Mouse (Mus musculus): ENCODE measurements at regions not wholly inside any gene's neighbourhood (a gene's known extent, or its start where the extent isn't known, plus 50 kb on each side); places are given as distances from the start of the nearest gene placed in this dataset.

DNA sequence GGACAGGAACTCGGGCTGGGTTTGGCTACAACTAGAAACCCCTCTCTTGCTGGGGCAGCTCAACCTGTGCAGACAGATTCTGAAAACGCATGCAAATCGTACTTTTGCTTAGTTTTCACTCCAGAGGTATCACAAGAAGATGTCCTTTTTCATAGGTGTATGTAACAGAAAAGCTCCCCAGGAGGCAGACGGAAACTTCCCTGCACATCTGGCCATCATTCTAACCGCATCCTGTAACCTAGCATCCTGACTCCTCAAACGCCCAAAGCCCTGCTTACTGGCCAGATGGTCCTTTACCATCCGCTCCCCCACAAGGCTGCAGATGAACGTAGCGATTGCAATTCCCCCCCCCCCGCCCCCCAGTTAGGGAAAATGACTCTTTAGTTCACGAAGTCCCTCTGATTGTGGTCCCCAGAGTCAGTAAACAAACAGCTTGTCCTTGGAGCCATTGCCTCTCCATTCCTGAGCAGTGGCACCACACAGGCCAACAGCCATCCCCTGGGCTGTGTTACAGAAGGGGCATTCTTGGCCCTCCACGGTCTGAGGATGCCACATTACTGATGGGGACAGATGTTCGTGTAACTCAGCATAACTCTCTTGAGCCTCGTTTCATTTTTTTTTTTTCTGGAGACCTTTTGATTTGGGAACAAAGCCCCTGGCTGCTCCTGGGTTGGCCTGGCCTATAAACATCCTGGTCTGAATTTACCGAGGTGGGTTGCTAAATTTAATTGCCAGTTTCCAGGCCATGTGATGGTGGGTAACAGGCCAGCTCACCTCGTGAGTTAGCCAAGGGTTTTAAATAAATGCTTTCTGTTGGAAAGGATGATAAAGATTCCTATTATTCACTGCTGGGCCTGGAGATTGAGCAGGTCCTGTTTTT, 149.6 kb upstream of the Rreb1 start:
- H3K36me3 ChIP-seq (ENCODE audit: control insufficient read depth, insufficient read depth, low read length): no peaks in the 10 kb centered on the region
- no peak for DNase-seq (ENCODE audit: low read depth in 1 of 2, low spot score in 2 of 2)
- WGBS: 40% methylated on average over 16 of the region's 16 CpGs
- TF ChIP-seq POLR2A (IDR thresholded peaks at IDR 0.05; ENCODE audit: low read depth, low read length): no peak
- no peak for TF ChIP-seq CTCF (IDR thresholded peaks at IDR 0.05; ENCODE audit: extremely low read depth, insufficient read depth, insufficient read length, insufficient replicate concordance)
- H3K4me3 ChIP-seq (ENCODE audit: extremely low read depth, insufficient read depth, insufficient read length): no peak overlapping the region
- no peaks in the 10 kb centered on the region for H3K4me1 ChIP-seq (ENCODE audit: control insufficient read depth, insufficient read depth, insufficient read length)
- no peaks in the 10 kb centered on the region for H3K27me3 ChIP-seq (ENCODE audit: control insufficient read depth, insufficient read depth, low read length)
- H3K27ac ChIP-seq (ENCODE audit: insufficient read depth, low read length): no peak overlapping the region

DNA sequence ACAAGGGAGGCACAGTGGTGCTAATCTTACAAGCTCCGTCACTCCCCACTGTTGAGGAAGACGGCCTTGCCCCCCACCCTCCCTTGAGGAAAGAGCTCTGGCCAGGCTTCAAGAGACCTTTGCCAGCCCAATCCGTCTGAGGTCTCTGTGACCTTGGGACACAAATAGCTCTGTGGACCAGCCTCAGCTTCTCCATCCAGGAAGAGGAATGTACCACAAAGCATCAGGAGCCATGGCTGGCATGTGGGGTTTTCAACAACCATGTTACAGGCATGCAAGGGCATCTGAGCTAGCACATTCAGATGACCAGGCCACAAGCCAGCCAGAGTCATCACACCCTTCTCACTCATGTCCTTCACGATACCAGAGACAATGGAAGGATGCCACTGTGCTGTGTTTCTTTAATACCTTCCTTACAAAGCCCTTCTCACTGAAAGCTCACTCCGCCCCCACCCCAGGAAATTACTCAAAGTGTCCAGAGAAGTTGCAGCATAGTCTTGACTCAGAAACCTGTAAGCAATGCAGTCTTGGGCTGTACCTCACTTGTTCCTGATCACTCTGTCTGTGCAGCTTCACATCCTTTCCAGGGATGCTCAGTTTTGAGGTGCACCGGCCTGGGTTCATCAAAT, 148.8 kb upstream of the Rreb1 start:
- TF ChIP-seq CTCF (IDR thresholded peaks at IDR 0.05; ENCODE audit: extremely low read depth, insufficient read depth, insufficient read length, insufficient replicate concordance): no peak
- no peak for TF ChIP-seq POLR2A (IDR thresholded peaks at IDR 0.05; ENCODE audit: low read depth, low read length)
- Histone ChIP-seq H3K27me3 (ENCODE audit: control insufficient read depth, insufficient read depth, low read length) (no peaks in the 10 kb centered on the region), H3K4me3 (ENCODE audit: extremely low read depth, insufficient read depth, insufficient read length) (no peak overlapping the region), H3K4me1 (ENCODE audit: control insufficient read depth, insufficient read depth, insufficient read length) (no peaks in the 10 kb centered on the region), H3K36me3 (ENCODE audit: control insufficient read depth, insufficient read depth, low read length) (no peaks in the 10 kb centered on the region), H3K27ac (ENCODE audit: insufficient read depth, low read length) (no peak overlapping the region)
- WGBS: 86% methylated on average over 6 of the region's 6 CpGs
- no peak for DNase-seq (ENCODE audit: low read depth in 1 of 2, low spot score in 2 of 2)

DNA sequence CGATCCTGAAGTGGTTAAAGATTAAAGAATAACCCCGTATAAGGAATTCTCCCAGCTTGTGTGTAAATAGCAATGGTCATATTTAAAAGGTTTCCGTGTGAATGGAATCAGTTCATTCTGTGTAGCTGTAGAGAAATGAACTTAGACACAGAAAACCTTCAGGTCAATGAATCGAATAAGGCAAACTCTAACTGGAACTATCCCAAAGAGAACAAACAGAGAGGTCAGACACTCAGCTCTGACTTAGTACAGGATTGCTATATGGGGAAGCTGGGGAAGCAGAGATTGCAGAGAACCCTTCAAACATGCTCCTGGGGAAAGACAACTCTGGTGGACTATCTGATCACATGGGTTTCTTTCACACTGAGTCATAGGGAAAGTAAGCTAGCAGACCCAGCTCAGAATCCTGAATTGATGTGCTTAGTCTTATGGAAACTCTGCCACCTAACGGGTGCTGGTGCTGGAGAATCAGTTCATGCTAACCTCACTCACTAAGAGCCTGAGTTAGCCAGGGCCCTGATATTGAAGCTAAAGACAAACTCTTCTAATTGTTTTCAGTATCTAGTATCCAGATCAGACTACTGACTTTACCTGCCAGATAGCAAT, 145.3 kb upstream of the Rreb1 start:
- WGBS: 90% methylated on average over 5 of the region's 5 CpGs
- TF ChIP-seq POLR2A (IDR thresholded peaks at IDR 0.05; ENCODE audit: low read depth, low read length) (no peak), CTCF (IDR thresholded peaks at IDR 0.05; ENCODE audit: extremely low read depth, insufficient read depth, insufficient read length, insufficient replicate concordance) (no peak)
- DNase-seq (ENCODE audit: low read depth in 1 of 2, low spot score in 2 of 2): no peak
- Histone ChIP-seq H3K27me3 (ENCODE audit: control insufficient read depth, insufficient read depth, low read length) (no peaks in the 10 kb centered on the region), H3K36me3 (ENCODE audit: control insufficient read depth, insufficient read depth, low read length) (no peaks in the 10 kb centered on the region), H3K4me3 (ENCODE audit: extremely low read depth, insufficient read depth, insufficient read length) (no peak overlapping the region), H3K4me1 (ENCODE audit: control insufficient read depth, insufficient read depth, insufficient read length) (no peaks in the 10 kb centered on the region), H3K27ac (ENCODE audit: insufficient read depth, low read length) (no peak overlapping the region)

DNA sequence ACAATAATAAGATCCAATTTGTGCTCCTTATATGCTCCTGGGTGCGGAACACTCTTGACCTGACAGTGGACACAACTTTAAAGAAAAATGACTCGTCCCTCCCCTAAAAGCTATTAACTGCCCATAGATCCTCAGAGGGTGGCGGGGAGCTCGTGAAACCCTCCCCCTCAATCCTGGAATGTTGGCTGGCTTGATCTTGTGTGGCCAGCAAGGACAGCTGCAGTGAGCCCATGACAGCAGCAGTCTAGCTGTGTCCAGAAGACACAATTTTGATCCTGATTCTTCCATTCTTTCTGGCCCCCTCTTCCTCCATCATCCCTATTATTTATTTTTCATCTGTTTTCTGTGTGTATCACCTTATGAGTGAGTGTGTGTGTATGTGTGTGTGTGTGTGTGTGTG, 141.8 kb upstream of the Rreb1 start:
- no peak for DNase-seq (ENCODE audit: low read depth in 1 of 2, low spot score in 2 of 2)
- H3K4me1 ChIP-seq (ENCODE audit: control insufficient read depth, insufficient read depth, insufficient read length): no peaks in the 10 kb centered on the region
- H3K27me3 ChIP-seq (ENCODE audit: control insufficient read depth, insufficient read depth, low read length): no peaks in the 10 kb centered on the region
- no peak for TF ChIP-seq CTCF (IDR thresholded peaks at IDR 0.05; ENCODE audit: extremely low read depth, insufficient read depth, insufficient read length, insufficient replicate concordance)
- no peak for TF ChIP-seq POLR2A (IDR thresholded peaks at IDR 0.05; ENCODE audit: low read depth, low read length)
- no peaks in the 10 kb centered on the region for H3K36me3 ChIP-seq (ENCODE audit: control insufficient read depth, insufficient read depth, low read length)
- H3K27ac ChIP-seq (ENCODE audit: insufficient read depth, low read length): no peak overlapping the region
- no peak overlapping the region for H3K4me3 ChIP-seq (ENCODE audit: extremely low read depth, insufficient read depth, insufficient read length)
- WGBS: 93% methylated on average over 4 of the region's 4 CpGs

DNA sequence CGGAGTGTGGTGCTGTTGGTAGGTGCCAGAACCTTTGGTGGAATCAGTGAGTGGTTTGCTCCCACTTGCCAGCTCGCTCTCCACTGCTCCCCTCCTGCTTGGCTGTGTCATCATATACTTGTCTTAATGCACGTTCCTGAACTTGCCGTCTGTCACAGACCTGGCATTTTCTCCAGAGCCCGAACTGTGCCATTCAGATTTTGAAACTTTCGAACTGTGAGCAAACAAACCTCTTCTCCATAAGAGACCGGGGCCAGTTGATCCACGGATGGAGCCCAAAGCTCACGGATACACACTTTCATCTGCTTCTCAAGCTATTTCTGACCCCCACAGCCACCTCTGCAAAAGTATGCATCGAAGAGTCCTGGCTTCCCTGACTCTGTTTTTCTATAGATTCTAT, 141.0 kb upstream of the Rreb1 start:
- H3K27ac ChIP-seq (ENCODE audit: insufficient read depth, low read length): no peak overlapping the region
- TF ChIP-seq CTCF (IDR thresholded peaks at IDR 0.05; ENCODE audit: extremely low read depth, insufficient read depth, insufficient read length, insufficient replicate concordance) (no peak), POLR2A (IDR thresholded peaks at IDR 0.05; ENCODE audit: low read depth, low read length) (no peak)
- WGBS: 92% methylated on average over 10 of the region's 10 CpGs
- H3K4me3 ChIP-seq (ENCODE audit: extremely low read depth, insufficient read depth, insufficient read length): no peak overlapping the region
- no peaks in the 10 kb centered on the region for H3K4me1 ChIP-seq (ENCODE audit: control insufficient read depth, insufficient read depth, insufficient read length)
- DNase-seq (ENCODE audit: low read depth in 1 of 2, low spot score in 2 of 2): no peak
- no peaks in the 10 kb centered on the region for H3K36me3 ChIP-seq (ENCODE audit: control insufficient read depth, insufficient read depth, low read length)
- no peaks in the 10 kb centered on the region for H3K27me3 ChIP-seq (ENCODE audit: control insufficient read depth, insufficient read depth, low read length)

DNA sequence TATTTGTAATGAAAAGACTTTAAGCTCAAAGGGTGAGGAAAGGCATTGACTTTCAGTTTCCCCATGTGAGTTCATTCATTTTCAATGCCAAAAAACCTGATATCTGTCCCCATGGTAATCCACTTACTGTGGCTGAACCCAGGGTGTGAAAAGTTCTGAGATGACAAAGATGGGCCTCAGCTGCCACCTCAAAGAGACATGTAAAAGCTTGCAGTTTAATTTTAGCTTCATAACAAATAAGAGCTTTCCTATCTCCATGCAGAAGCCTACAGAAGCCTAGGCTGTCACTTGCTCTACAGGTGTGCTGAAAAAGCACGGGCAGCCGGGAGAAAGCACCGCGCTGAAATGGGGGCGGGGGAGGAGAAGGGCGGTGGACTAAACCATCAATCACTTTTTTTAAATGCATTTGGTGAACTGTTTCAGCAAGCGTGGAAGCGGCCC, 140.1 kb upstream of the Rreb1 start:
- WGBS: 59% methylated on average over 8 of the region's 8 CpGs
- Histone ChIP-seq H3K36me3 (ENCODE audit: control insufficient read depth, insufficient read depth, low read length) (no peaks in the 10 kb centered on the region), H3K4me1 (ENCODE audit: control insufficient read depth, insufficient read depth, insufficient read length) (peaks cover 8% of the 10 kb centered on the region; the same call in 1 of the 2 replicates), H3K4me3 (ENCODE audit: extremely low read depth, insufficient read depth, insufficient read length) (no peak overlapping the region), H3K27ac (ENCODE audit: insufficient read depth, low read length) (no peak overlapping the region), H3K27me3 (ENCODE audit: control insufficient read depth, insufficient read depth, low read length) (no peaks in the 10 kb centered on the region)
- no peak for TF ChIP-seq POLR2A (IDR thresholded peaks at IDR 0.05; ENCODE audit: low read depth, low read length)
- TF ChIP-seq CTCF (IDR thresholded peaks at IDR 0.05; ENCODE audit: extremely low read depth, insufficient read depth, insufficient read length, insufficient replicate concordance): no peak
- no peak for DNase-seq (ENCODE audit: low read depth in 1 of 2, low spot score in 2 of 2)
